Mouse (Mus musculus) midbrain, embryonic 14.5 days (tissue): ENCODE results near the gene Ndufb7. TPM values are rescaled to one million over a fixed set of nuclear protein-coding genes. Genes with fewer than 3 reads are reported as not detected.

Source experiments
- ATAC-seq: fragments of 200-750 bp; cut with Nextera tagmentation; 2 replicates; pipeline ENCODE4 v1.8.0; 2017; ENCODE audit warnings: moderate number of reproducible peaks, moderate library complexity; ENCODE audit not compliant: low FRiP score, low TSS enrichment
- DNase-seq: peaks from one replicate; pipeline ENCODE4 v3.0.0-alpha.2; 2015
- H3K27ac ChIP-seq: fragments of 300-500 bp; sonication (generic); replicated peaks from 2 replicates; pipeline ENCODE4 v1.5.1; 2014; ENCODE audit warnings: mild to moderate bottlenecking, low read depth, low read length, moderate library complexity
- H3K27me3 ChIP-seq: fragments of 300-500 bp; sonication (generic); 2 replicates; pipeline ENCODE4 v1.6.1; 2014; ENCODE audit warnings: low read length, control low read depth, mixed read lengths; ENCODE audit not compliant: control insufficient read depth, insufficient read depth
- H3K36me3 ChIP-seq: fragments of 300-500 bp; sonication (generic); 2 replicates; pipeline ENCODE4 v1.6.1; 2014; ENCODE audit warnings: low read length, control low read depth; ENCODE audit not compliant: control insufficient read depth, insufficient read depth
- H3K4me1 ChIP-seq: fragments of 300-500 bp; sonication (generic); 2 replicates; pipeline ENCODE4 v1.6.1; 2014; ENCODE audit warnings: mild to moderate bottlenecking, antibody characterized with exemption, low read length, control low read depth; ENCODE audit not compliant: control insufficient read depth, insufficient read depth
- H3K4me2 ChIP-seq: fragments of 300-500 bp; sonication (generic); 2 replicates; pipeline ENCODE4 v1.6.1; 2014; ENCODE audit warnings: mild to moderate bottlenecking, low read length, moderate library complexity
- H3K4me3 ChIP-seq: fragments of 300-500 bp; sonication (generic); replicated peaks from 2 replicates; pipeline ENCODE4 v1.5.1; 2014; ENCODE audit warnings: low read depth, low read length
- H3K9ac ChIP-seq: fragments of 300-500 bp; sonication (generic); replicated peaks from 2 replicates; pipeline ENCODE4 v1.6.1; 2014; ENCODE audit warnings: mild to moderate bottlenecking, low read length, moderate library complexity
- H3K9me3 ChIP-seq: fragments of 300-500 bp; sonication (generic); 2 replicates; pipeline ENCODE4 v1.6.1; 2016; ENCODE audit warnings: low read length, control low read depth, mixed read lengths; ENCODE audit not compliant: control insufficient read depth
- WGBS: fragments of 180-500 bp; shearing (Covaris S2); extraction: QIAGEN DNeasy Blood & Tissue Kit; methylation state at CpG from one replicate; pipeline ENCODE4 v1.1.7; 2014; 5-methylcytosine and 5-hydroxymethylcytosine counted together
- polyA plus RNA-seq: library from polyadenylated mRNA; unstranded; fragments of >200 nt; fragmentation: Nextera tagmentation; extraction: Ambion mirVana; gene quantifications from 2 replicates; pipeline ENCODE4 v1.2.1, GENCODE M21; 2014

Gene Ndufb7
- polyA plus RNA-seq, 1 experiment from 2014 or later, result 346 TPM

GRCm38 (mm10) chr8:83573140-83573875 is 6.8 kb downstream of the Ndufb7 start:
- ATAC-seq (no peak), DNase-seq (no peak)
- H3K4me1 ChIP-seq, result 0 out of 2 replicates have a peak, but pooled peaks cover 5% of the 10 kb centered on the region
- no peaks in the 10 kb centered on the region for H3K27me3 ChIP-seq
- WGBS, result 88% methylated on average over 18 of the region's 18 CpGs
- no peak overlapping the region for H3K9ac ChIP-seq
- H3K4me2 ChIP-seq, result no peak overlapping the region
- H3K9me3 ChIP-seq, result no peaks in the 10 kb centered on the region
- no peak overlapping the region for H3K4me3 ChIP-seq
- H3K27ac ChIP-seq, result no peak overlapping the region
- peaks cover 50% of the 10 kb centered on the region for H3K36me3 ChIP-seq

- Histone ChIP-seq H3K4me3 (no peak overlapping the region), H3K27me3 (no peaks in the 10 kb centered on the region), H3K4me1 (0 out of 2 replicates have a peak, but pooled peaks cover 7% of the 10 kb centered on the region), H3K36me3 (peaks cover 47% of the 10 kb centered on the region), H3K27ac (no peak overlapping the region), H3K9ac (no peak overlapping the region), H3K9me3 (no peaks in the 10 kb centered on the region), H3K4me2 (no peak overlapping the region)
- no peak for ATAC-seq
- DNase-seq, result no peak
- 88% methylated on average over 15 of the region's 15 CpGs for WGBS
These were observed 8.3 kb downstream of the Ndufb7 start for GRCm38 (mm10) chr8:83574631-83575315.

GRCm38 (mm10) chr8:83575561-83576515 is 9.4 kb downstream of the Ndufb7 start:
- ATAC-seq, result no peak
- Histone ChIP-seq H3K27me3 (no peaks in the 10 kb centered on the region), H3K27ac (0 out of 2 replicates have a peak overlapping the region, but pooled peaks have one; percentile 8)

GRCm38 (mm10) chr8:83576516-83576895 is 10.0 kb downstream of the Ndufb7 start:
- Histone ChIP-seq H3K4me1 (0 out of 2 replicates have a peak, but pooled peaks cover 7% of the 10 kb centered on the region), H3K27me3 (no peaks in the 10 kb centered on the region), H3K9ac (no peak overlapping the region), H3K9me3 (no peaks in the 10 kb centered on the region), H3K4me2 (no peak overlapping the region), H3K27ac (0 out of 2 replicates have a peak overlapping the region, but pooled peaks have one; percentile 8), H3K4me3 (no peak overlapping the region), H3K36me3 (peaks cover 35% of the 10 kb centered on the region)
- DNase-seq (no peak), ATAC-seq (no peak)
- WGBS, result 73% methylated on average over 4 of the region's 4 CpGs

More at GRCm38 (mm10) chr8:83575561-83576515, 9.4 kb downstream of the Ndufb7 start:
- no peak overlapping the region for H3K9ac ChIP-seq
- no peak overlapping the region for H3K4me2 ChIP-seq
- H3K36me3 ChIP-seq, result peaks cover 40% of the 10 kb centered on the region
- H3K4me3 ChIP-seq, result no peak overlapping the region
- DNase-seq, result no peak
- H3K9me3 ChIP-seq, result no peaks in the 10 kb centered on the region
- 0 out of 2 replicates have a peak, but pooled peaks cover 7% of the 10 kb centered on the region for H3K4me1 ChIP-seq
- WGBS, result 87% methylated on average over 17 of the region's 17 CpGs

- DNase-seq (no peak), ATAC-seq (no peak)
- Histone ChIP-seq H3K27me3 (no peaks in the 10 kb centered on the region), H3K36me3 (peaks cover 31% of the 10 kb centered on the region), H3K4me2 (no peak overlapping the region), H3K27ac (no peak overlapping the region), H3K9me3 (no peaks in the 10 kb centered on the region), H3K9ac (no peak overlapping the region), H3K4me1 (0 out of 2 replicates have a peak, but pooled peaks cover 7% of the 10 kb centered on the region), H3K4me3 (no peak overlapping the region)
- WGBS, result 83% methylated on average over 4 of the region's 4 CpGs
These were observed 10.4 kb downstream of the Ndufb7 start for GRCm38 (mm10) chr8:83576921-83577320.

GRCm38 (mm10) chr8:83577384-83577791 is 10.9 kb downstream of the Ndufb7 start:
- Histone ChIP-seq H3K4me3 (no peak overlapping the region), H3K4me1 (0 out of 2 replicates have a peak, but pooled peaks cover 7% of the 10 kb centered on the region), H3K27me3 (no peaks in the 10 kb centered on the region), H3K9ac (no peak overlapping the region), H3K27ac (no peak overlapping the region), H3K4me2 (no peak overlapping the region), H3K9me3 (no peaks in the 10 kb centered on the region), H3K36me3 (peaks cover 26% of the 10 kb centered on the region)
- WGBS, result 71% methylated on average over 9 of the region's 9 CpGs
- DNase-seq (no peak), ATAC-seq (no peak)

- Histone ChIP-seq H3K27me3 (no peaks in the 10 kb centered on the region), H3K4me1 (0 out of 2 replicates have a peak, but pooled peaks cover 10% of the 10 kb centered on the region), H3K9ac (no peak overlapping the region), H3K4me3 (no peak overlapping the region), H3K9me3 (no peaks in the 10 kb centered on the region), H3K4me2 (no peak overlapping the region), H3K36me3 (peaks cover 17% of the 10 kb centered on the region), H3K27ac (no peak overlapping the region)
- ATAC-seq, result no peak
- DNase-seq, result no peak
- 73% methylated on average over 17 of the region's 17 CpGs for WGBS
These were observed 11.9 kb downstream of the Ndufb7 start for GRCm38 (mm10) chr8:83578131-83579055.
